Mouse (Mus musculus): ENCODE data around the gene Foxo3. TPM values are rescaled to one million over a fixed set of nuclear protein-coding genes. Genes with fewer than 3 reads are reported as not detected.

Foxo3 gene
- polyA plus RNA-seq (2016; fragmentation: Nextera tagmentation; extraction: Ambion mirVana) = 16.9 and 17.9 TPM in 2 replicates

DNA sequence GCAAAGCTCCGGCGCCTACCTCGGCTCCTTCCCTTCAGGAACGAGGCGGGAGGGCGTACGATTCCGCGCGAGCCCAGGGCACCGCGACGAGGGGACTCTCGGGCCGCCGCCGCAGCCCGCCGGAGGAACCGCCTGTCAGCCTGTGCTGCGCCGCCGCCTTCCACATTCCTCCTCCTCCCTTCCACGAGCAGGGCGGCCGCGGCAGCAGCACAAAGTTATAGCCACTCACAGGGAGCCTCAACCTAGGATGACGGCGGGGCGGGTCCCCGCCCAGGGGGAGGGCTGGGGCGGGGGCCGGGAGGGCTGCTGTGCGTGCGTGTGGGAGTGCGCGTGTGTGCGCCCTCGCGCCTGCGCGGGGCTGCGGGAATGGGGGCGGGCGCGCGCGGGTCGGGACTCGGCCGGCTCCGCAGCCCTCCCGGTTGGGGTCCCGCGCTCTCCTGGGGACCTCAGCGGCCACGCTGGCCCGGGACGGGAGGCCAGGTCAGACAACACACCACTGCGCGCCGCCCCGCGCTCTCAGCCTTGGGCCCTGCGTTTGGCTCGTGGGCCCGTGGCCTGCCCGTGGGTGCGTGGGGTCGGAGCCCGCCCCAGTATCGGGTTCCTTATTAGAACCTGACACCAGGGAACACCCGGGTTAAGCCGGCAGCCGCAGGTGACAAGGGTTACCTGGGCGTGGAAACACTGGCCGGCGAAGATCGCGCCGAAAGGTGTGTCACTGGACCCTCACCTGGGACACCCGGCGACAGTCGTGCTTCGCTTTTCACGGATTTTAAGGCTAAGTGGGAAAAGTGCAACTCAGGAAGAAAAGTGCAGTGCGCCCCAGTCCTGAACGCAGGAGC, at the start of gene Foxo3:
Foxo3 (minus strand) TSS at position 249 of the 839 bp plus-strand sequence.
- Histone ChIP-seq H3K36me3 (peaks cover 31% of the 10 kb centered on the region), H3K27me3 (replicated peaks) (no peaks in the 10 kb centered on the region; the same call in 1 of the 2 replicates), H3K27ac (peak within 1 kb of the TSS; percentile 98), H3K9me3 (replicated peaks) (no peaks in the 10 kb centered on the region), H3K4me3 (peak within 1 kb of the TSS; percentile 98), H3K4me1 (peaks cover 46% of the 10 kb centered on the region), H3K4me2 (peak within 1 kb of the TSS; percentile 98), H3K9ac (peak within 1 kb of the TSS; percentile 99)
- WGBS (ENCODE audit: insufficient replicate concordance) = under 1% methylated on average over 72 of the region's 88 CpGs
- ATAC-seq = peak; percentile 78

DNA sequence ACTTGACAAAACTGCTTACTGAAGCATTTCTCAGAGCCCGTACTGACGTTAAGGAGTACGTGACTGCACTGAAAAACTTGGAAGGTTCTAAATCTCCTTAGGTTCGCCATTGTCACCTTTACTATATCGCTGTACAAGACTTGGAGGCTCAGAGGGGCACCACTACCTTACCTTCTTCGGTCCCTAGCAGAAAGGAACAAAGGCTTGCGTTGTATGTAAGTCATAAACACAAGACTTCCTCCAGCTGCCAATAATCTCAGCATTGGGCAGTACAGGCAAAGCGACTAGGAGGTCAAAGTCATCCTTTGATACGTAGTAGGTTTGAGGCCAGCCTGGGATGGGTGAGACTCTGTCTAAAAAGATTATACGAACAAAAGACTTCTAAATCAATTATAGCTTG, 48.8 kb upstream of the Foxo3 start:
- Histone ChIP-seq H3K4me2 (no peak overlapping the region), H3K9me3 (replicated peaks) (no peaks in the 10 kb centered on the region), H3K4me1 (no peaks in the 10 kb centered on the region), H3K4me3 (no peak overlapping the region), H3K27me3 (replicated peaks) (no peaks in the 10 kb centered on the region), H3K36me3 (no peaks in the 10 kb centered on the region), H3K27ac (no peak overlapping the region), H3K9ac (no peak overlapping the region)
- ATAC-seq = no peak
- 79% methylated on average over 10 of the region's 10 CpGs for WGBS (ENCODE audit: insufficient replicate concordance)

DNA sequence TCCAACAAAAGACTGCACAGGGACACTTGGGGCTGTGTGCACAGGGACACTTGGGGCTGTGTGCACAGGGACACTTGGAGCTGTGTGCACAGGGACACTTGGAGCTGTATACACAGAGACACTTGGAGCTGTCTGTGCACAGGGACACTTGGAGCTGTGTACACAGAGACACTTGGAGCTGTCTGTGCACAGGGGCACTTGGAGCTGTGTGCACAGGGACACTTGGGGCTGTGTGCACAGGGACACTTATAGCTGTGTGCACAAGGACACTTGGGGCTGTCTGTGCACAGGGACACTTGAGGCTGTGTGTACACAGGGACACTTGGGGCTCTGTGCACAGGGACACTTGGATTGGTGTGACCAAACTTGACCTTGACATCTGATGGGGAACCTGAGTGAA, 47.4 kb upstream of the Foxo3 start:
- H3K9me3 ChIP-seq (replicated peaks) = no peaks in the 10 kb centered on the region
- H3K27me3 ChIP-seq (replicated peaks) = no peaks in the 10 kb centered on the region
- ATAC-seq = no peak
- no peaks in the 10 kb centered on the region for H3K4me1 ChIP-seq
- no peak overlapping the region for H3K9ac ChIP-seq
- H3K4me2 ChIP-seq = no peak overlapping the region
- no peaks in the 10 kb centered on the region for H3K36me3 ChIP-seq
- no peak overlapping the region for H3K4me3 ChIP-seq
- H3K27ac ChIP-seq = no peak overlapping the region

DNA sequence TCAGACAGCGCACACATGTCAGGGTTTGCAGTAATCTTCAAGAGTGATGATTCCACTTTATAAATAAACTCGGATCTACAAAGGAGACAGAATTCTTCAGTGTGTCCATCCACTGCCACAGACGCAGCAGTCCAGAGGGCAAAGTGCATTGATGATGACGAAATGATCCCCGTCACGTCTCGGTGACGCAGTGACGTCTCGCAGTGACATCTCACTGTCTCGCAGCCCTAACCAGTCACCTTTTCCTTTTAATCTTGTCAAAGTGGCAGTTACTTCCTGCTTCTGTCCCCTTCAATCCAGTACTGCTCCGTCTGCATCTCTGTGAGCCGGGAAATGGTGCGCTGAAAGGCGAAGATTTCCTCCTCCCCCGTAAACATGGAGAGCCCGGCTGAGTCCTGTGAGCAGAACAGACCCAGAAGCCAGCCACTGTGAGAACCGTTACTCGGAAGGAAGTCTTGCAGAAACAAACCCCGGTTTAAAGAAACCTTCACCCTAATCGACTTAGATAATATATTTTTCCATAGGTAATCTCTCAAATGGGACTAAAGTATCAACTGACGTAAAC, 36.7 kb upstream of the Foxo3 start:
- Histone ChIP-seq H3K4me1 (no peaks in the 10 kb centered on the region), H3K4me3 (no peak overlapping the region), H3K27me3 (replicated peaks) (peaks cover 5% of the 10 kb centered on the region; the same call in 1 of the 2 replicates), H3K36me3 (no peaks in the 10 kb centered on the region), H3K4me2 (peak overlapping the region; percentile 8; the same call in 1 of the 2 replicates), H3K9ac (no peak overlapping the region), H3K9me3 (replicated peaks) (no peaks in the 10 kb centered on the region), H3K27ac (no peak overlapping the region)
- 64% methylated on average over 22 of the region's 22 CpGs for WGBS (ENCODE audit: insufficient replicate concordance)
- no peak for ATAC-seq

DNA sequence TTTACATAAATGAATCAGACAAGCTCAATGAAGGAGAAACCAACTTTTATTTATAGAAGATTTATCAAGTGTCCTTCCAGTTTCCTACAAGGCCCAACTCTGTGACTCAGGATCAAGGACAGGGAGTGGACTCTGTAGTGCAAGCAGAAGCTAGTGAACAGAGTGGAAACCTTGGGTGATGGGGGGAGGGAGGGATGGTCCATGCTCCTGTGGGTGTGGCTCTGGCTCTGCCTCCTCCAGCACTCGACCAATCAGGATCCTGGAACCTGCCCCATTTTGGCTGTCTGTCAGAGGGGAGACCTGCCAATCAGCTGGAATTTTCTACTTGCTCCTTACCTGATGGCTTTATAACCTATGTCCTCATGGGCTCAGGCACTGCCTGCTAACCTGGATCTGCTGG, 36.0 kb upstream of the Foxo3 start:
- no peaks in the 10 kb centered on the region for H3K36me3 ChIP-seq

DNA sequence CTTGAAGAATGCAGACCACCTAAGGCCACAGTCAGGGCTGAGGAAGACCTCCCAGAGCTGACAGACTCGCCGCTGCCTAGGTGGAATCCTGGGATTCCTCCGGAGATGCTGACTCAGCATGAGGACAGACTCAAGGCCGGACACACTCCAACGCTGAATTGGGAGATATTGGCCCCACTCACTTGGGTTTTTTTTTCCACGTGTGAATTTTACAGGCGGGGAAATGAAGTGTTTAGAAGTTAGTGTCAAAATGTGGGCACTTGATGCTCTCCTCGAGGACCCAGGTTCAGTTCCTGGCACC, 32.1 kb upstream of the Foxo3 start:
- 30% methylated on average over 8 of the region's 8 CpGs for WGBS (ENCODE audit: insufficient replicate concordance)
- no peak overlapping the region for H3K9ac ChIP-seq
- no peak overlapping the region for H3K27ac ChIP-seq
- no peaks in the 10 kb centered on the region for H3K9me3 ChIP-seq (replicated peaks)
- H3K4me2 ChIP-seq = peak overlapping the region; percentile 40
- H3K27me3 ChIP-seq (replicated peaks) = peaks cover 23% of the 10 kb centered on the region
- ATAC-seq = no peak
- no peaks in the 10 kb centered on the region for H3K4me1 ChIP-seq
- H3K36me3 ChIP-seq = no peaks in the 10 kb centered on the region
- H3K4me3 ChIP-seq = no peak overlapping the region

More for the DNA sequence above, 36.0 kb upstream of the Foxo3 start:
- Histone ChIP-seq H3K27ac (no peak overlapping the region), H3K4me3 (no peak overlapping the region), H3K27me3 (replicated peaks) (peaks cover 5% of the 10 kb centered on the region; the same call in 1 of the 2 replicates), H3K4me1 (no peaks in the 10 kb centered on the region), H3K9ac (no peak overlapping the region), H3K9me3 (replicated peaks) (no peaks in the 10 kb centered on the region), H3K4me2 (no peak overlapping the region)
- no peak for ATAC-seq
- WGBS (ENCODE audit: insufficient replicate concordance) = 50% methylated on average over 1 of the region's 1 CpGs

DNA sequence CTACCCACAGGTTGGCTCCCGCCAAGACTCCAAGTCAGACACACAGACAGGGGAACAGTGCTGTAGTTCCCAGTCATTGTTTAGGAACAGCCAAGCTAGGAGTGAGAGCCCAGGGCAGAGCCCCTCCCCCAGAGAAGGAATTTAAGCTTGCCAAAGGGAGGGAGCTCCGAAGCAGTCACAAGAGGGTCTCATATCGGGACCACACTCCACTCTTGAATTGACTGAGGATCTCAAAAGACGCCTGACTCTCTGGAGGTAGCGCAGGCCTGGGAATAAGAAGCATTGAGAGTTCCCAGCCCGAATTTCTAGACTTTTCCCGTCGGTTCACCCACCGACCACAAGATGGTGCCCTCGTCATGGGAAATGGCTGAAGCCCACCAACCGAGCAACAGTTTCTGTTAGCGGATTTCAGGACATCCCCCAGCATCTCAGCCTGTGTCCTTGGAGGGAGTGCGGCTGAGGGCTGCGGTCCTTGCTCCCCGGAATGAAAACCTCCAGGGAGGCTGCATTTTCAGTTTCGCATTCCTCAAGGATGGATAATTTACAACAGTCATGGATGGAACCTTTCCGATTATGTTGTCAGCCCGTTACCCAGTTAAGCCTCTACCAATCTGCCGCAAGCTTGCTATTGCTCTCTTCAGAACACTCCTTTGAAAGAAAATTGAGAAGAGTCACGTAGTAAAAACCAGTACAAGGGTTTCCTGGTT, 31.6 kb upstream of the Foxo3 start:
- H3K27ac ChIP-seq = no peak overlapping the region
- 16% methylated on average over 20 of the region's 20 CpGs for WGBS (ENCODE audit: insufficient replicate concordance)
- H3K4me3 ChIP-seq = no peak overlapping the region
- no peak overlapping the region for H3K9ac ChIP-seq
- H3K36me3 ChIP-seq = no peaks in the 10 kb centered on the region
- no peaks in the 10 kb centered on the region for H3K9me3 ChIP-seq (replicated peaks)
- peak overlapping the region; percentile 40 for H3K4me2 ChIP-seq
- ATAC-seq = no peak
- H3K27me3 ChIP-seq (replicated peaks) = peaks cover 23% of the 10 kb centered on the region
- H3K4me1 ChIP-seq = no peaks in the 10 kb centered on the region

DNA sequence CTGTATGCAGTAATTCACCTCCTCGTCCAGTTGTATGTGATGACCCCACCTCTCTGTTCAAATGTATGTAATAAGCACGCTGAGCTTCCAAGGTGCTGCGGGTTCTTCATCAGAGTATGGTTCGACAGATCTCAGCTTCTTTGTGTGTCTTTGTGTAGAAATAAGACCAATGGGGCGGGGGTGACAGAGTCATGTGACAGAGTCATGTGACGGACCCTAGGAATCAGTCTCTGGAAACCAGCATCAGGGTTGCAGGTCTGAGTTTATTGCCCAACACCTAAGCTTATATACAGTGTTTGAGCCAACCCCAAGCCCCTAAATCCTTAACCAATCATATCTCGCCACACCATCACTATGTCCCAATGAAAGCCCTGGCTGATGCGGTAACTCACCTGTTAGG, 29.9 kb upstream of the Foxo3 start:
- no peak overlapping the region for H3K27ac ChIP-seq
- H3K9ac ChIP-seq = no peak overlapping the region
- no peak overlapping the region for H3K4me3 ChIP-seq
- WGBS (ENCODE audit: insufficient replicate concordance) = 73% methylated on average over 8 of the region's 8 CpGs
- H3K9me3 ChIP-seq (replicated peaks) = no peaks in the 10 kb centered on the region
- ATAC-seq = no peak
- peaks cover 23% of the 10 kb centered on the region for H3K27me3 ChIP-seq (replicated peaks)
- no peak overlapping the region for H3K4me2 ChIP-seq
- H3K4me1 ChIP-seq = no peaks in the 10 kb centered on the region
- H3K36me3 ChIP-seq = no peaks in the 10 kb centered on the region

DNA sequence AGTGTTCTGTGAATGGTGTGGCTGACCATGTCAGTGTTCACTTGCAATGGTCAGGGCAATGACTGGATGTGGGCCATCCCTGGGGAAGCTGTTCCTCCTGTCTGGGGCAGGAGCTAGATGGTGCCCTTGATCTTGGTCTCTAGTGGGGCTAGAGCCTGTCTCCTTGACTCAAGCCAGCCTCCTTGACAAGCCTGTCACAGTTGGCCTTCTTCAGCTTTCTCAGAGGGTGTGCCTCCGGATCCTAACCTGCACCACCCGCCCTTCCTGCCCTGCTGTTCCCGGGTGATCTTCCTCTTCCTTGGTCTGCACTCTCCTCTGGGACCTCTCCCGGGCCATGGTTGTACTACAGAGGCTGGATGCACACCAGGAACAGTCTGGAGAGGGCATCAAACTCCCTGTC, 24.2 kb upstream of the Foxo3 start:
- 0 out of 2 replicates have a peak, but pooled peaks cover 13% of the 10 kb centered on the region for H3K27me3 ChIP-seq (replicated peaks)
- no peak overlapping the region for H3K4me3 ChIP-seq
- no peak overlapping the region for H3K4me2 ChIP-seq
- no peak overlapping the region for H3K27ac ChIP-seq
- no peaks in the 10 kb centered on the region for H3K36me3 ChIP-seq
- no peaks in the 10 kb centered on the region for H3K9me3 ChIP-seq (replicated peaks)
- ATAC-seq = no peak
- H3K4me1 ChIP-seq = peaks cover 24% of the 10 kb centered on the region
- no peak overlapping the region for H3K9ac ChIP-seq
- 49% methylated on average over 4 of the region's 4 CpGs for WGBS (ENCODE audit: insufficient replicate concordance)

DNA sequence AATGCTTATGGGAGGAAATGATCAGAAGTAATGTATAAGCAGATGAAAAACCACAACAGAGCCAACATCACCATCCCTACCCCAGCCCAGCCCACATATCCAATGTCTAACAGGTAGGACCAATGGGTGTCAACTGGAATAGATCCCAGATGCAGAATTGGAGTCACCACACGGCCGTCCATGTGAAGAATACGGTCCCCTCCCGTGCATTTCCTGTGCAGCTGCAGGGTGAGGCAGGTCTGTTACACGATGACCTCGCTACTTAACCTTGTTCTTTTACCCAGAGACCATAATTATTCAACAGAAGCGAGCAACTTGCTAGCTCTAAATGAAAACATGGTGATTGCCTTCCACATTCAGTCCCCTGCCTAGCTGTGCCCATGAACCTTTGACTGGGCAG, 23.4 kb upstream of the Foxo3 start:
- H3K36me3 ChIP-seq = no peaks in the 10 kb centered on the region
- H3K4me3 ChIP-seq = no peak overlapping the region
- no peaks in the 10 kb centered on the region for H3K9me3 ChIP-seq (replicated peaks)
- H3K4me2 ChIP-seq = no peak overlapping the region
- H3K9ac ChIP-seq = no peak overlapping the region
- ATAC-seq = no peak
- peaks cover 27% of the 10 kb centered on the region for H3K4me1 ChIP-seq
- H3K27me3 ChIP-seq (replicated peaks) = 0 out of 2 replicates have a peak, but pooled peaks cover 10% of the 10 kb centered on the region
- H3K27ac ChIP-seq = no peak overlapping the region
- 43% methylated on average over 7 of the region's 7 CpGs for WGBS (ENCODE audit: insufficient replicate concordance)

DNA sequence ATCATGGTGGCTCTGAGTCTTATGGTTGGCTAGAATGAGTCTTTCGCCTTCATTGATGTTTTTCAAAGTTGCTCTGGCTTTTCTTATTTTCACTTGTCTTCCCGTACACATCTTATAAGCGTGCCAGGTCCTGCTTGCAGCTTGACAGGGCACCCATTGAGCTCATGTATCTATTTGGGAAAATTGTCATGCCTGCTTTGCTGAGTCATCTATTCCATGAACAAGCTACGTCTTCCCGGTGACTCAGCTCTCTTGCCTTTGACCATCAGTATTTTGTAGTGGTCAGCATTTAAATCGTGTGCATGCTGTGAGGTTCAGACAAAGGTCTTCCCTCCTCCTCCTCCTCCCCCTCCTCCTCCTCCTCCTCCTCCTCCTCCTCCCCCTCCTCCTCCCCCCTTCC, 22.9 kb upstream of the Foxo3 start:
- WGBS (ENCODE audit: insufficient replicate concordance) = 76% methylated on average over 6 of the region's 6 CpGs
- Histone ChIP-seq H3K27ac (no peak overlapping the region), H3K9ac (no peak overlapping the region), H3K4me2 (no peak overlapping the region), H3K4me3 (no peak overlapping the region), H3K9me3 (replicated peaks) (no peaks in the 10 kb centered on the region), H3K36me3 (no peaks in the 10 kb centered on the region), H3K27me3 (replicated peaks) (0 out of 2 replicates have a peak, but pooled peaks cover 6% of the 10 kb centered on the region), H3K4me1 (peaks cover 31% of the 10 kb centered on the region)
- no peak for ATAC-seq

DNA sequence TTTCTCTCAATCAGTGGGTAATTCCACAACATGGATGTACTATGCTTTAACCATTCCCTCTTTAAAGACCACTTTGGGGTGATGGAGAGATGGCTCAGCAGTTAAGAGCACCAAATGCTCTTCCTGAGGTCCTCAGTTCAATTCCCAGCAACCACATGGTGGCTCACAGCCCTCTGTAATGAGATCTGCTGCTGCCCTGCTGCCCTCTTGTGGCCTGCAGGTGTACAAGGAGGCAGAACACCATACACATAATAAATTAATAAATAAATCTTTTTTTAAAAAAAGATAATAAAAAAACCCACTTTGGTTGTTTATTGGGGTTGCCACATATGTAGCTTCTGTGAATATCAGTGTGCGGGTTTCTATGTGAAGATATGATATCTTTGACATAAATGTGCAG, 21.4 kb upstream of the Foxo3 start:
- Histone ChIP-seq H3K27ac (no peak overlapping the region), H3K36me3 (no peaks in the 10 kb centered on the region), H3K4me1 (peaks cover 33% of the 10 kb centered on the region), H3K4me2 (no peak overlapping the region), H3K27me3 (replicated peaks) (0 out of 2 replicates have a peak, but pooled peaks cover 4% of the 10 kb centered on the region), H3K9ac (no peak overlapping the region), H3K4me3 (no peak overlapping the region), H3K9me3 (replicated peaks) (no peaks in the 10 kb centered on the region)
- WGBS (ENCODE audit: insufficient replicate concordance) = 47% methylated on average over 1 of the region's 1 CpGs
- no peak for ATAC-seq
